Mouse (Mus musculus) brain, embryonic 14.5 days (tissue): ENCODE measurements around the gene Adap1. TPM values are rescaled to one million over a fixed set of nuclear protein-coding genes. Genes with fewer than 3 reads are reported as not detected.
A peak's percentile ranks its signal among the peaks of the same experiment; 100 is the strongest.

Source experiments
- DNase-seq: peaks from one replicate; pipeline ENCODE4 v3.0.0-alpha.2; 2011; ENCODE audit warnings: low read depth
- CTCF ChIP-seq: fragments of 200-500 bp; IDR thresholded peaks from 2 replicates; pipeline ENCODE4 v1.5.1; 2012; ENCODE audit warnings: inconsistent platforms, mild to moderate bottlenecking, moderate library complexity, borderline replicate concordance; ENCODE audit not compliant: insufficient read depth, insufficient read length; ENCODE audit errors: extremely low read depth
- POLR2A ChIP-seq: fragments of 200-500 bp; IDR thresholded peaks from 2 replicates; pipeline ENCODE4 v1.6.1; 2012; ENCODE audit warnings: mild to moderate bottlenecking, inconsistent platforms, borderline replicate concordance; ENCODE audit not compliant: poor library complexity, insufficient read depth, insufficient read length, severe bottlenecking; ENCODE audit errors: extremely low read depth
- polyA plus RNA-seq: library from polyadenylated mRNA; depleted of rRNA; stranded (reverse); fragments of >200 nt; gene quantifications from 2 replicates; pipeline ENCODE4 v1.2.3, GENCODE M21; 2012

The Adap1 gene
- polyA plus RNA-seq, 1 experiment, result 66.4 TPM

- no peak for TF ChIP-seq POLR2A
- TF ChIP-seq CTCF, result no peak
- DNase-seq, result no peak
These were observed 72.5 kb downstream of the Adap1 start for GRCm38 (mm10) chr5:139252910-139253245.

- TF ChIP-seq POLR2A, result peak; percentile 82
- TF ChIP-seq CTCF, result no peak
- DNase-seq, result peak; percentile 100
These were observed 73.1 kb downstream of the Adap1 start, which contains the start of gene Get4 for GRCm38 (mm10) chr5:139252081-139252909. Gene Get4, plus strand, starts transcription at chr5:139252324.

- TF ChIP-seq CTCF, result no peak
- TF ChIP-seq POLR2A, result peak; percentile 39; the same call in 1 of the 2 replicates
- no peak for DNase-seq
These were observed 73.7 kb downstream of the Adap1 start for GRCm38 (mm10) chr5:139251736-139252080.

- DNase-seq, result no peak
- TF ChIP-seq POLR2A, result no peak
- TF ChIP-seq CTCF, result no peak
These were observed 74.1 kb downstream of the Adap1 start for GRCm38 (mm10) chr5:139251279-139251678.

GRCm38 (mm10) chr5:139248846-139249245 lies 76.6 kb downstream of the Adap1 start:
- no peak for TF ChIP-seq POLR2A
- TF ChIP-seq CTCF, result no peak
- no peak for DNase-seq

- TF ChIP-seq CTCF, result no peak
- TF ChIP-seq POLR2A, result no peak
- no peak for DNase-seq
These were observed 77.7 kb downstream of the Adap1 start for GRCm38 (mm10) chr5:139247767-139248166.

GRCm38 (mm10) chr5:139243384-139243783 lies 82.0 kb downstream of the Adap1 start:
- peak; percentile 54 for DNase-seq
- TF ChIP-seq POLR2A (no peak), CTCF (no peak)

GRCm38 (mm10) chr5:139241022-139241761 lies 84.2 kb downstream of the Adap1 start:
- DNase-seq, result no peak
- TF ChIP-seq CTCF, result no peak
- TF ChIP-seq POLR2A, result no peak

- no peak for TF ChIP-seq POLR2A
- no peak for TF ChIP-seq CTCF
These were observed 88.0 kb downstream of the Adap1 start for GRCm38 (mm10) chr5:139237436-139237835.

GRCm38 (mm10) chr5:139234423-139234822 lies 91.0 kb downstream of the Adap1 start:
- no peak for TF ChIP-seq CTCF
- no peak for TF ChIP-seq POLR2A
- no peak for DNase-seq

More at GRCm38 (mm10) chr5:139237436-139237835, 88.0 kb downstream of the Adap1 start:
- DNase-seq, result no peak

- TF ChIP-seq POLR2A (no peak), CTCF (no peak)
- DNase-seq, result no peak
These were observed 93.3 kb downstream of the Adap1 start for GRCm38 (mm10) chr5:139232083-139232482.

- no peak for DNase-seq
- TF ChIP-seq POLR2A (no peak), CTCF (no peak)
These were observed 95.7 kb downstream of the Adap1 start for GRCm38 (mm10) chr5:139229716-139230115.

GRCm38 (mm10) chr5:139228318-139228717 lies 97.1 kb downstream of the Adap1 start:
- DNase-seq, result no peak

More at GRCm38 (mm10) chr5:139228318-139228717, 97.1 kb downstream of the Adap1 start:
- no peak for TF ChIP-seq POLR2A
- no peak for TF ChIP-seq CTCF
